Mouse (Mus musculus) urinary bladder, postnatal 14 days (tissue): Measurements from ENCODE around the gene Cc2d2a.
A peak's percentile ranks its signal among the peaks of the same experiment; 100 is the strongest.

Source experiments
- DNase-seq: peaks from one replicate; pipeline ENCODE4 v3.0.0; 2021; ENCODE audit warnings: low spot score

The Cc2d2a gene

GRCm38 (mm10) chr5:43728375-43729165 is 66.4 kb downstream of the Cc2d2a start:
- DNase-seq: no peak

GRCm38 (mm10) chr5:43732381-43732780 is 70.2 kb downstream of the Cc2d2a start:
- no peak for DNase-seq

- DNase-seq: no peak
Observed at GRCm38 (mm10) chr5:43744187-43744586, 82.0 kb downstream of the Cc2d2a start.

- no peak for DNase-seq
Observed at GRCm38 (mm10) chr5:43745156-43745555, 83.0 kb downstream of the Cc2d2a start.

- no peak for DNase-seq
Observed at GRCm38 (mm10) chr5:43748039-43748438, 85.9 kb downstream of the Cc2d2a start.

GRCm38 (mm10) chr5:43749092-43749491 is 86.9 kb downstream of the Cc2d2a start:
- DNase-seq: no peak

- no peak for DNase-seq
Observed at GRCm38 (mm10) chr5:43770618-43771354, 108.6 kb downstream of the Cc2d2a start.

GRCm38 (mm10) chr5:43771555-43771954 is 109.4 kb downstream of the Cc2d2a start:
- no peak for DNase-seq

GRCm38 (mm10) chr5:43776407-43776806 is 114.3 kb downstream of the Cc2d2a start:
- no peak for DNase-seq

GRCm38 (mm10) chr5:43776993-43777392 is 114.8 kb downstream of the Cc2d2a start:
- DNase-seq: no peak

GRCm38 (mm10) chr5:43778583-43778982 is 116.4 kb downstream of the Cc2d2a start:
- no peak for DNase-seq

- DNase-seq: peak; percentile 46
Observed at GRCm38 (mm10) chr5:43781423-43781976, 119.4 kb downstream of the Cc2d2a start.

- peak; percentile 74 for DNase-seq
Observed at GRCm38 (mm10) chr5:43781977-43782930, 120.1 kb downstream of the Cc2d2a start.

GRCm38 (mm10) chr5:43783996-43784395 is 121.8 kb downstream of the Cc2d2a start:
- DNase-seq: no peak

- no peak for DNase-seq
Observed at GRCm38 (mm10) chr5:43786607-43787006, 124.5 kb downstream of the Cc2d2a start.

GRCm38 (mm10) chr5:43787976-43788752 is 126.0 kb downstream of the Cc2d2a start:
- DNase-seq: no peak
